Mouse (Mus musculus) lung, adult 2 months (tissue): ENCODE measurements around the gene Boll.

Experiments used
- CTCF ChIP-seq: fragments of 200-500 bp; IDR thresholded peaks from 2 replicates; pipeline ENCODE4 v1.5.1; 2011; ENCODE audit warnings: mild to moderate bottlenecking, low read length, control low read depth; ENCODE audit not compliant: insufficient read depth
- POLR2A ChIP-seq: fragments of 200-500 bp; IDR thresholded peaks from 2 replicates; pipeline ENCODE4 v1.6.1; 2011; ENCODE audit warnings: low read depth, mild to moderate bottlenecking, control low read depth, low read length, borderline replicate concordance; ENCODE audit errors: extremely low read depth

DNA sequence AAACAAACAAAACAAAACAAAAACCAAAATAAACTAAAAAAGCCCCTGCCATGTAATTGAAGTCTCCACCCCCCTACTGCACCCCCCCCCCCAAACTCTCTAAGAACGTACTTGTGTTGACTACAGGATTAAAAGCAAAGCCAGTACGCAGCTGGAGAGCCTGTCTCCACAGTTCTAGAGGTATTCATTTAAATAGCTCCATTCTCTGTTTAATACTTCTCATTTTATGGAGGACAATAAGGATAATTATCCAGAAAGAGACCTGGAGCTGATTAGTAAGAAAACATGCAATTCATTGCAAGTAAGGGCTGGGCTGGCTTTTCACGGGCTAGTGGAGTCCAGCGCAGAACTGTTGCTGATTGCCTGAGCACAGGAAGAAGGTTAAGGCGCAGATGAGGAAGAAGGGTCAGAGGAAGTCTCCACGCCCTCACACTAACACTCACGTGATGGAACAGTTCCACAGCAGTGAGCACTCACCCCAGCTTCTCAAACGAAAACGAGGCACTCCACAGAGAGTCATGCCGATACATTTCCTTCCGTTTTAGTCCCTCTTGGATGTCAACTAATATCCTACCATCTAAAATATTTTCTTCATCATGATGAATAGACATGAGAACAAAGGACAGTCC lies 148.0 kb downstream of the Boll start:
- TF ChIP-seq CTCF (no peak), POLR2A (peak; percentile 43; the same call in 1 of the 2 replicates)
